Mouse (Mus musculus) 3T3-L1 (cell line): ENCODE measurements around the gene Rdm1.

ENCODE experiments used
- DNase-seq: peaks from one replicate; pipeline ENCODE4 v3.0.0-alpha.2; 2015; ENCODE audit warnings: low read depth, low spot score

Rdm1 gene

GRCm38 (mm10) chr11:101657886-101658750 lies 31.1 kb downstream of the Rdm1 start:
- peak; percentile 99 for DNase-seq

GRCm38 (mm10) chr11:101658751-101659558 lies 32.0 kb downstream of the Rdm1 start:
- peak; percentile 99 for DNase-seq

GRCm38 (mm10) chr11:101661191-101661590 lies 34.2 kb downstream of the Rdm1 start:
- peak; percentile 25 for DNase-seq

GRCm38 (mm10) chr11:101661786-101662185 lies 34.8 kb downstream of the Rdm1 start:
- no peak for DNase-seq

- no peak for DNase-seq
These were observed 36.4 kb downstream of the Rdm1 start for GRCm38 (mm10) chr11:101663229-101664027.

GRCm38 (mm10) chr11:101664825-101665635 lies 38.0 kb downstream of the Rdm1 start, which contains the start of gene Arl4d:
Arl4d (plus strand) TSS chr11:101665541.
- DNase-seq, result peak; percentile 89

GRCm38 (mm10) chr11:101665636-101665992 lies 38.6 kb downstream of the Rdm1 start:
- DNase-seq, result no peak

- DNase-seq, result no peak
These were observed 39.8 kb downstream of the Rdm1 start for GRCm38 (mm10) chr11:101666626-101667345.

GRCm38 (mm10) chr11:101667871-101668532 lies 41.0 kb downstream of the Rdm1 start:
- DNase-seq, result peak; percentile 24

GRCm38 (mm10) chr11:101668546-101669261 lies 41.7 kb downstream of the Rdm1 start:
- no peak for DNase-seq

GRCm38 (mm10) chr11:101670334-101670733 lies 43.3 kb downstream of the Rdm1 start:
- no peak for DNase-seq

GRCm38 (mm10) chr11:101671255-101671654 lies 44.3 kb downstream of the Rdm1 start:
- no peak for DNase-seq

GRCm38 (mm10) chr11:101673010-101673642 lies 46.1 kb downstream of the Rdm1 start:
- DNase-seq, result no peak

GRCm38 (mm10) chr11:101674106-101674505 lies 47.1 kb downstream of the Rdm1 start:
- DNase-seq, result no peak

- DNase-seq, result no peak
These were observed 48.4 kb downstream of the Rdm1 start for GRCm38 (mm10) chr11:101675349-101675748.

- no peak for DNase-seq
These were observed 50.7 kb downstream of the Rdm1 start for GRCm38 (mm10) chr11:101677655-101678054.

- DNase-seq, result no peak
These were observed 51.8 kb downstream of the Rdm1 start for GRCm38 (mm10) chr11:101678770-101679169.

GRCm38 (mm10) chr11:101679907-101680306 lies 52.9 kb downstream of the Rdm1 start:
- DNase-seq, result no peak
